Mouse (Mus musculus): ENCODE measurements around the gene Arhgef18. TPM values are rescaled to one million over a fixed set of nuclear protein-coding genes. Genes with fewer than 3 reads are reported as not detected.

Gene Arhgef18
- polyA plus RNA-seq, 1 experiment from 2014 or later, result 12.1 TPM

- Histone ChIP-seq H3K27me3 (ENCODE audit: control insufficient read depth, insufficient read depth, low read depth, low read length) (no peaks in the 10 kb centered on the region), H3K9ac (ENCODE audit: low read depth, low read length) (no peak overlapping the region), H3K27ac (ENCODE audit: low read length) (no peak overlapping the region), H3K4me1 (ENCODE audit: control insufficient read depth, insufficient read depth, low read length) (peaks cover 25% of the 10 kb centered on the region), H3K9me3 (replicated peaks; ENCODE audit: control insufficient read depth, low read length, poor library complexity, severe bottlenecking) (no peaks in the 10 kb centered on the region), H3K4me2 (ENCODE audit: low read length) (no peak overlapping the region), H3K4me3 (ENCODE audit: low read depth, low read length) (no peak overlapping the region), H3K36me3 (ENCODE audit: control insufficient read depth, insufficient read depth, low read length) (no peaks in the 10 kb centered on the region)
- 91% methylated on average over 1 of the region's 1 CpGs for WGBS
- no peak for ATAC-seq
These were observed 20.0 kb downstream of the Arhgef18 start for GRCm38 (mm10) chr8:3412816-3413215.

- WGBS, result 31% methylated on average over 6 of the region's 6 CpGs
- Histone ChIP-seq H3K9me3 (replicated peaks; ENCODE audit: control insufficient read depth, low read length, poor library complexity, severe bottlenecking) (no peaks in the 10 kb centered on the region), H3K9ac (ENCODE audit: low read depth, low read length) (no peak overlapping the region), H3K36me3 (ENCODE audit: control insufficient read depth, insufficient read depth, low read length) (no peaks in the 10 kb centered on the region), H3K27me3 (ENCODE audit: control insufficient read depth, insufficient read depth, low read depth, low read length) (no peaks in the 10 kb centered on the region), H3K4me1 (ENCODE audit: control insufficient read depth, insufficient read depth, low read length) (peaks cover 26% of the 10 kb centered on the region), H3K27ac (ENCODE audit: low read length) (no peak overlapping the region), H3K4me3 (ENCODE audit: low read depth, low read length) (no peak overlapping the region), H3K4me2 (ENCODE audit: low read length) (no peak overlapping the region)
- no peak for ATAC-seq
These were observed 21.9 kb downstream of the Arhgef18 start for GRCm38 (mm10) chr8:3414639-3415190.

GRCm38 (mm10) chr8:3415259-3415658, 22.5 kb downstream of the Arhgef18 start:
- Histone ChIP-seq H3K4me2 (ENCODE audit: low read length) (no peak overlapping the region), H3K4me3 (ENCODE audit: low read depth, low read length) (no peak overlapping the region), H3K27ac (ENCODE audit: low read length) (no peak overlapping the region), H3K27me3 (ENCODE audit: control insufficient read depth, insufficient read depth, low read depth, low read length) (no peaks in the 10 kb centered on the region), H3K4me1 (ENCODE audit: control insufficient read depth, insufficient read depth, low read length) (peaks cover 26% of the 10 kb centered on the region), H3K9me3 (replicated peaks; ENCODE audit: control insufficient read depth, low read length, poor library complexity, severe bottlenecking) (no peaks in the 10 kb centered on the region), H3K36me3 (ENCODE audit: control insufficient read depth, insufficient read depth, low read length) (no peaks in the 10 kb centered on the region), H3K9ac (ENCODE audit: low read depth, low read length) (no peak overlapping the region)
- no peak for ATAC-seq
- 52% methylated on average over 4 of the region's 4 CpGs for WGBS

GRCm38 (mm10) chr8:3415661-3416060, 22.9 kb downstream of the Arhgef18 start:
- H3K27me3 ChIP-seq (ENCODE audit: control insufficient read depth, insufficient read depth, low read depth, low read length), result no peaks in the 10 kb centered on the region
- 85% methylated on average over 6 of the region's 6 CpGs for WGBS
- ATAC-seq, result no peak
- H3K9me3 ChIP-seq (replicated peaks; ENCODE audit: control insufficient read depth, low read length, poor library complexity, severe bottlenecking), result no peaks in the 10 kb centered on the region
- no peaks in the 10 kb centered on the region for H3K36me3 ChIP-seq (ENCODE audit: control insufficient read depth, insufficient read depth, low read length)
- H3K27ac ChIP-seq (ENCODE audit: low read length), result no peak overlapping the region
- peaks cover 26% of the 10 kb centered on the region for H3K4me1 ChIP-seq (ENCODE audit: control insufficient read depth, insufficient read depth, low read length)
- H3K4me2 ChIP-seq (ENCODE audit: low read length), result no peak overlapping the region
- H3K4me3 ChIP-seq (ENCODE audit: low read depth, low read length), result no peak overlapping the region
- H3K9ac ChIP-seq (ENCODE audit: low read depth, low read length), result no peak overlapping the region

- Histone ChIP-seq H3K4me3 (ENCODE audit: low read depth, low read length) (no peak overlapping the region), H3K4me2 (ENCODE audit: low read length) (no peak overlapping the region)
- ATAC-seq, result no peak
These were observed 24.0 kb downstream of the Arhgef18 start for GRCm38 (mm10) chr8:3416846-3417245.

GRCm38 (mm10) chr8:3417455-3417854, 24.6 kb downstream of the Arhgef18 start:
- ATAC-seq, result peak; percentile 59
- Histone ChIP-seq H3K27ac (ENCODE audit: low read length) (no peak overlapping the region), H3K9me3 (replicated peaks; ENCODE audit: control insufficient read depth, low read length, poor library complexity, severe bottlenecking) (no peaks in the 10 kb centered on the region), H3K4me1 (ENCODE audit: control insufficient read depth, insufficient read depth, low read length) (peaks cover 26% of the 10 kb centered on the region), H3K4me3 (ENCODE audit: low read depth, low read length) (no peak overlapping the region), H3K27me3 (ENCODE audit: control insufficient read depth, insufficient read depth, low read depth, low read length) (no peaks in the 10 kb centered on the region), H3K9ac (ENCODE audit: low read depth, low read length) (no peak overlapping the region), H3K4me2 (ENCODE audit: low read length) (no peak overlapping the region), H3K36me3 (ENCODE audit: control insufficient read depth, insufficient read depth, low read length) (no peaks in the 10 kb centered on the region)
- WGBS, result 4% methylated on average over 8 of the region's 8 CpGs

More at GRCm38 (mm10) chr8:3416846-3417245, 24.0 kb downstream of the Arhgef18 start:
- no peak overlapping the region for H3K9ac ChIP-seq (ENCODE audit: low read depth, low read length)
- no peaks in the 10 kb centered on the region for H3K27me3 ChIP-seq (ENCODE audit: control insufficient read depth, insufficient read depth, low read depth, low read length)
- 26% methylated on average over 4 of the region's 4 CpGs for WGBS
- peaks cover 26% of the 10 kb centered on the region for H3K4me1 ChIP-seq (ENCODE audit: control insufficient read depth, insufficient read depth, low read length)
- H3K36me3 ChIP-seq (ENCODE audit: control insufficient read depth, insufficient read depth, low read length), result no peaks in the 10 kb centered on the region
- no peaks in the 10 kb centered on the region for H3K9me3 ChIP-seq (replicated peaks; ENCODE audit: control insufficient read depth, low read length, poor library complexity, severe bottlenecking)
- no peak overlapping the region for H3K27ac ChIP-seq (ENCODE audit: low read length)

GRCm38 (mm10) chr8:3418101-3418500, 25.3 kb downstream of the Arhgef18 start:
- peaks cover 26% of the 10 kb centered on the region for H3K4me1 ChIP-seq (ENCODE audit: control insufficient read depth, insufficient read depth, low read length)
- H3K27ac ChIP-seq (ENCODE audit: low read length), result no peak overlapping the region
- no peak for ATAC-seq
- H3K4me2 ChIP-seq (ENCODE audit: low read length), result no peak overlapping the region
- no peak overlapping the region for H3K9ac ChIP-seq (ENCODE audit: low read depth, low read length)
- 83% methylated on average over 1 of the region's 1 CpGs for WGBS
- no peaks in the 10 kb centered on the region for H3K9me3 ChIP-seq (replicated peaks; ENCODE audit: control insufficient read depth, low read length, poor library complexity, severe bottlenecking)
- no peaks in the 10 kb centered on the region for H3K36me3 ChIP-seq (ENCODE audit: control insufficient read depth, insufficient read depth, low read length)
- H3K27me3 ChIP-seq (ENCODE audit: control insufficient read depth, insufficient read depth, low read depth, low read length), result no peaks in the 10 kb centered on the region
- H3K4me3 ChIP-seq (ENCODE audit: low read depth, low read length), result no peak overlapping the region

GRCm38 (mm10) chr8:3420105-3420706, 27.4 kb downstream of the Arhgef18 start:
- WGBS, result 83% methylated on average over 10 of the region's 10 CpGs
- Histone ChIP-seq H3K4me3 (ENCODE audit: low read depth, low read length) (no peak overlapping the region), H3K27me3 (ENCODE audit: control insufficient read depth, insufficient read depth, low read depth, low read length) (no peaks in the 10 kb centered on the region), H3K36me3 (ENCODE audit: control insufficient read depth, insufficient read depth, low read length) (no peaks in the 10 kb centered on the region), H3K27ac (ENCODE audit: low read length) (no peak overlapping the region), H3K9ac (ENCODE audit: low read depth, low read length) (no peak overlapping the region), H3K4me1 (ENCODE audit: control insufficient read depth, insufficient read depth, low read length) (peaks cover 16% of the 10 kb centered on the region), H3K9me3 (replicated peaks; ENCODE audit: control insufficient read depth, low read length, poor library complexity, severe bottlenecking) (no peaks in the 10 kb centered on the region), H3K4me2 (ENCODE audit: low read length) (no peak overlapping the region)
- ATAC-seq, result no peak

- Histone ChIP-seq H3K27ac (ENCODE audit: low read length) (no peak overlapping the region), H3K9me3 (replicated peaks; ENCODE audit: control insufficient read depth, low read length, poor library complexity, severe bottlenecking) (no peaks in the 10 kb centered on the region), H3K4me1 (ENCODE audit: control insufficient read depth, insufficient read depth, low read length) (peaks cover 14% of the 10 kb centered on the region), H3K4me3 (ENCODE audit: low read depth, low read length) (no peak overlapping the region), H3K36me3 (ENCODE audit: control insufficient read depth, insufficient read depth, low read length) (no peaks in the 10 kb centered on the region), H3K9ac (ENCODE audit: low read depth, low read length) (no peak overlapping the region), H3K4me2 (ENCODE audit: low read length) (no peak overlapping the region), H3K27me3 (ENCODE audit: control insufficient read depth, insufficient read depth, low read depth, low read length) (no peaks in the 10 kb centered on the region)
- WGBS, result 93% methylated on average over 5 of the region's 5 CpGs
- no peak for ATAC-seq
These were observed 28.7 kb downstream of the Arhgef18 start for GRCm38 (mm10) chr8:3421507-3421906.

Data from midbrain, embryonic 16.5 days (tissue).